Mouse (Mus musculus): ENCODE measurements around the gene Nxph4. TPM values are rescaled to one million over a fixed set of nuclear protein-coding genes. Genes with fewer than 3 reads are reported as not detected.

The Nxph4 gene
- polyA plus RNA-seq, 1 experiment from 2014 or later, result 0.56 TPM

DNA sequence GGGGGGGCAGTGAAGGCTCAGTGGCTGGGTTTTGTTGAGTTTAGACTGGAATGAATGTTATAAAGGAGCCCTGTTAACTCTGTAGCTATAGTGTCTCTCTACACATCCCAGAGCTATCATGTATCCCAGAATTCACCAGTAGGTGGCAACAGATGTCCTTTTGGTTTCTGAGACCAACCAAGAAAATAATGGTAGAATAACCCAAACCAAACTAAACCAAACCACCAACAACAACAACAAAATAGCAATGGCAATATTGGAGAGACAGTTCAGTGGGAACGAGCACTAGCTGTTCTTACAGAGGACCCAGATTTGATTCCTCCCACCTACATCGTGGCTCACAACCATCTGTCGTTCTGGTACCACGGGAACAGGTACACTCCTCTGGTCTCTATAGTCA is 55.2 kb downstream of the Nxph4 start:
- ATAC-seq (replicated peaks; ENCODE audit: low FRiP score) (no peak), DNase-seq (ENCODE audit: low spot score) (no peak)
- peaks cover 11% of the 10 kb centered on the region; the same call in 1 of the 2 replicates for H3K36me3 ChIP-seq (ENCODE audit: control insufficient read depth, insufficient read depth, low read length)
- 94% methylated on average over 4 of the region's 4 CpGs for WGBS
- no peaks in the 10 kb centered on the region for H3K4me1 ChIP-seq (replicated peaks; ENCODE audit: control insufficient read depth, insufficient read depth, low read length)
- H3K4me3 ChIP-seq (ENCODE audit: low read depth, low read length), result no peak overlapping the region
- H3K9ac ChIP-seq (ENCODE audit: low read depth, low read length), result no peak overlapping the region
- no peak overlapping the region for H3K4me2 ChIP-seq
- no peaks in the 10 kb centered on the region for H3K9me3 ChIP-seq (ENCODE audit: control insufficient read depth, low read length)
- no peaks in the 10 kb centered on the region for H3K27me3 ChIP-seq (replicated peaks; ENCODE audit: control insufficient read depth, insufficient read depth, low read length)
- H3K27ac ChIP-seq (ENCODE audit: low read depth, low read length), result no peak overlapping the region

DNA sequence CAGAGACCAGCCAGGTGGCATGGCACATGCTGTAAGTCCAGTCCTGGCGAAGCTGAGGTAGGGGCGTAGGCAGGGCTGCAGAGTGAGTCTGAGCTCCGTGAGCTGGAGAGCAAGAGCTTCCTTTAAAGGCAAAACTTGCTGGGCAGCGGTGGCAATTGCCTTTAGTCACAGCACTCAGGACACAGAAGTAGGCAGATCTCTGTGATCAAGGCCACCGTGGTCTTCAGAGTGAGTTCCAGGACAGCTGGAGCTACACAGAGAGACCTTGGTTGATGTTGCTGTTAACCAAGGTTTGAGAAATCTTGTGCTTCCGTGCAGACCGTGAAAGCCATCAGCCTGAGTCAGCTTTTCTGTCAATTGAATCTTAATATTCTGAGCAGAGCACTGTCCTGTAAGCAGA is 57.1 kb downstream of the Nxph4 start:
- no peaks in the 10 kb centered on the region for H3K4me1 ChIP-seq (replicated peaks; ENCODE audit: control insufficient read depth, insufficient read depth, low read length)
- H3K9ac ChIP-seq (ENCODE audit: low read depth, low read length), result no peak overlapping the region
- H3K36me3 ChIP-seq (ENCODE audit: control insufficient read depth, insufficient read depth, low read length), result peaks cover 7% of the 10 kb centered on the region; the same call in 1 of the 2 replicates
- H3K27me3 ChIP-seq (replicated peaks; ENCODE audit: control insufficient read depth, insufficient read depth, low read length), result no peaks in the 10 kb centered on the region
- H3K4me2 ChIP-seq, result no peak overlapping the region
- DNase-seq (ENCODE audit: low spot score) (no peak), ATAC-seq (replicated peaks; ENCODE audit: low FRiP score) (no peak)
- H3K4me3 ChIP-seq (ENCODE audit: low read depth, low read length), result no peak overlapping the region
- no peak overlapping the region for H3K27ac ChIP-seq (ENCODE audit: low read depth, low read length)
- H3K9me3 ChIP-seq (ENCODE audit: control insufficient read depth, low read length), result no peaks in the 10 kb centered on the region
- 83% methylated on average over 7 of the region's 7 CpGs for WGBS

DNA sequence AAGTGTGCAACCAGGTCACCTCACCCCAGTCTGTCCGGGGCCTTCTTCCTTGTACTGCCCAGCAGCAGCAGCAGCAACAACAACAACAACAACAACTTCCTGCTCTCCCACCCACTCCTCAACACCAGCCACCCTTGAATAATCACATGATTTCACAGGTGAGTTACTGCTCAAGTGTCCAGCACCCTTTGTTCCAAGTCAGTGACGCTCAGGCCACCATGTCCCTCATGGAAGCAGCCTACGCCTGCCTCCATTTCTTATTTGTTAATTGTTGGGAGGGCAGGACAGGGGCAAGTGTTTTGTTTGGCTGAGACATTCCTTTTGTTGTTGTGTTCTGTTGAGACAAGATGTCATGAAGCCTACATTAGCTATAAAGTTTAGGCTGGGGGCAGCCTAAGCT is 57.8 kb downstream of the Nxph4 start:
- Histone ChIP-seq H3K27me3 (replicated peaks; ENCODE audit: control insufficient read depth, insufficient read depth, low read length) (no peaks in the 10 kb centered on the region), H3K9ac (ENCODE audit: low read depth, low read length) (no peak overlapping the region), H3K4me2 (no peak overlapping the region), H3K4me3 (ENCODE audit: low read depth, low read length) (no peak overlapping the region), H3K27ac (ENCODE audit: low read depth, low read length) (no peak overlapping the region), H3K9me3 (ENCODE audit: control insufficient read depth, low read length) (no peaks in the 10 kb centered on the region), H3K36me3 (ENCODE audit: control insufficient read depth, insufficient read depth, low read length) (peaks cover 7% of the 10 kb centered on the region; the same call in 1 of the 2 replicates), H3K4me1 (replicated peaks; ENCODE audit: control insufficient read depth, insufficient read depth, low read length) (no peaks in the 10 kb centered on the region; the same call in 1 of the 2 replicates)
- DNase-seq (ENCODE audit: low spot score), result no peak
- ATAC-seq (replicated peaks; ENCODE audit: low FRiP score), result no peak
- 87% methylated on average over 3 of the region's 3 CpGs for WGBS

Other genes with a start within 250 kb of the Nxph4 start
- 14.2 and 19.0 TPM in 2 replicates for gene Mbd6, start 245.5 kb downstream of the Nxph4 start, polyA plus RNA-seq (2014; fragmentation: Nextera tagmentation; extraction: Ambion mirVana)
- gene Mars, start 222.8 kb downstream of the Nxph4 start, polyA plus RNA-seq (2014; fragmentation: Nextera tagmentation; extraction: Ambion mirVana), result 249 and 257 TPM in 2 replicates
- gene Arhgap9, start 212.6 kb downstream of the Nxph4 start, polyA plus RNA-seq (2014; fragmentation: Nextera tagmentation; extraction: Ambion mirVana), result 22.0 and 24.4 TPM in 2 replicates
- gene Gli1, start 192.6 kb downstream of the Nxph4 start, polyA plus RNA-seq (2014; fragmentation: Nextera tagmentation; extraction: Ambion mirVana), result 2.1 and 2.2 TPM in 2 replicates
- 0.04 and 0.09 TPM in 2 replicates for gene Inhbe, start 180.1 kb downstream of the Nxph4 start, polyA plus RNA-seq (2014; fragmentation: Nextera tagmentation; extraction: Ambion mirVana)
- 1.1 and 1.4 TPM in 2 replicates for gene Inhbc, start 164.1 kb downstream of the Nxph4 start, polyA plus RNA-seq (2014; fragmentation: Nextera tagmentation; extraction: Ambion mirVana)
- gene R3hdm2, start 154.2 kb downstream of the Nxph4 start, polyA plus RNA-seq (2014; fragmentation: Nextera tagmentation; extraction: Ambion mirVana), result 25.4 and 33.8 TPM in 2 replicates
- 0.32 and 0.39 TPM in 2 replicates for gene Stac3, start 32.9 kb downstream of the Nxph4 start, polyA plus RNA-seq (2014; fragmentation: Nextera tagmentation; extraction: Ambion mirVana)
- 34.2 TPM in 2 replicates for gene Ndufa4l2, start 19.6 kb downstream of the Nxph4 start, polyA plus RNA-seq (2014; fragmentation: Nextera tagmentation; extraction: Ambion mirVana)
- gene Shmt2, start 12.1 kb downstream of the Nxph4 start, polyA plus RNA-seq (2014; fragmentation: Nextera tagmentation; extraction: Ambion mirVana), result 261 and 286 TPM in 2 replicates
- 35.7 and 36.8 TPM in 2 replicates for gene Lrp1, start 86.6 kb upstream of the Nxph4 start, polyA plus RNA-seq (2014; fragmentation: Nextera tagmentation; extraction: Ambion mirVana)
- gene Stat6, start 108.4 kb upstream of the Nxph4 start, polyA plus RNA-seq (2014; fragmentation: Nextera tagmentation; extraction: Ambion mirVana), result 28.7 TPM in 2 replicates
- 10.5 and 11.2 TPM in 2 replicates for gene Nemp1, start 132.3 kb upstream of the Nxph4 start, polyA plus RNA-seq (2014; fragmentation: Nextera tagmentation; extraction: Ambion mirVana)
- 5.7 and 5.8 TPM in 2 replicates for gene Nab2, start 134.0 kb upstream of the Nxph4 start, polyA plus RNA-seq (2014; fragmentation: Nextera tagmentation; extraction: Ambion mirVana)
- 0.14 TPM in 1 of 2 replicates, not detected in the other for gene Myo1a, start 170.6 kb upstream of the Nxph4 start, polyA plus RNA-seq (2014; fragmentation: Nextera tagmentation; extraction: Ambion mirVana)
- 11.2 and 16.0 TPM in 2 replicates for gene Tac2, start 189.9 kb upstream of the Nxph4 start, polyA plus RNA-seq (2014; fragmentation: Nextera tagmentation; extraction: Ambion mirVana)
- gene Zbtb39, start 205.0 kb upstream of the Nxph4 start, polyA plus RNA-seq (2014; fragmentation: Nextera tagmentation; extraction: Ambion mirVana), result 2.6 and 2.8 TPM in 2 replicates
- 5.0 TPM in 2 replicates for gene Gpr182, start 217.2 kb upstream of the Nxph4 start, polyA plus RNA-seq (2014; fragmentation: Nextera tagmentation; extraction: Ambion mirVana)
- gene Rdh1, start 225.2 kb upstream of the Nxph4 start, polyA plus RNA-seq (2014; fragmentation: Nextera tagmentation; extraction: Ambion mirVana), result 0.17 and 0.22 TPM in 2 replicates
- 0.19 and 0.22 TPM in 2 replicates for gene Rdh16f1, start 225.2 kb upstream of the Nxph4 start, polyA plus RNA-seq (2014; fragmentation: Nextera tagmentation; extraction: Ambion mirVana)
- gene Rdh9, start 241.8 kb upstream of the Nxph4 start, polyA plus RNA-seq (2014; fragmentation: Nextera tagmentation; extraction: Ambion mirVana), result not detected in 2 replicates